Mouse (Mus musculus): Measurements from ENCODE around the gene Stk38l. TPM values are rescaled to one million over a fixed set of nuclear protein-coding genes. Genes with fewer than 3 reads are reported as not detected.
"Not testable (repeated sequence)": the region's sequence is repeated elsewhere in the genome, so short reads cannot be mapped to it uniquely, and the experiment has no call there.

Gene Stk38l
- polyA plus RNA-seq, 1 experiment from 2014 or later, result 14.7 TPM

DNA sequence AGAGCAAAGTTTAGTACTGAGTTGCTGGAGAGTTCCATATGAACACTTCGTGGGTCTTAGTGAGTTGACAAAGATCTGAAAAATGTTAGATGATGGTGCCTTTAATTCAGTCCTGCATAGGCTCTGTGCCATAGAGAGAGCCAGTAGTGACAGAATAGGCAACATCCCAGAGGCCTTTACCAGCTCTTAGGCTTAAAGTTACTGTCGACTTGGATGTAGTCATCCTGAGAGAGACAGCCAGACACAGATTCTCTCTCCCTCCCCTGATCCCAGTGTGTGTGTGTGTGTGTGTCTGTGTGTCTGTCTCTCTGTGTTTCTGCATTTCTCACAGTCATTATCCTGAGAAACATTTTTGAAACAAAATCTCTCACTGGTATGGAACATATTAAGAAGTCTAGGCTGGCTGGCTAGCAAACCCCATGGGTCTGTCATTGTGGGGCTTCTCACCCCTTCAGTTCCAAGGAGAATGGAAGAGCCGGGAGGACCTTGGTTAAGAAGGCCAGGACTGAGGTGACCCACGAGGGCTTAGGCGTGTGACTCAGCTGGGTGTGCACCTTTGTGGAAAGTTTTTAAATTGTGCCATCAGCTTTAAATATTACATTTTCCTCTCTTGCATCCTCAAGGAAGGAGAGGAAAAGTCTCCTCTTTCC, 17.3 kb downstream of the Stk38l start:
- Histone ChIP-seq H3K4me2 (no peak overlapping the region), H3K9ac (no peak overlapping the region), H3K9me3 (replicated peaks) (no peaks in the 10 kb centered on the region), H3K4me1 (0 out of 2 replicates have a peak, but pooled peaks cover 6% of the 10 kb centered on the region), H3K36me3 (ENCODE audit: poor library complexity, severe bottlenecking) (no peaks in the 10 kb centered on the region), H3K27me3 (no peaks in the 10 kb centered on the region), H3K27ac (no peak overlapping the region), H3K4me3 (no peak overlapping the region)
- 88% methylated on average over 5 of the region's 5 CpGs for whole genome bisulfite sequencing
- no peak for ATAC-seq

DNA sequence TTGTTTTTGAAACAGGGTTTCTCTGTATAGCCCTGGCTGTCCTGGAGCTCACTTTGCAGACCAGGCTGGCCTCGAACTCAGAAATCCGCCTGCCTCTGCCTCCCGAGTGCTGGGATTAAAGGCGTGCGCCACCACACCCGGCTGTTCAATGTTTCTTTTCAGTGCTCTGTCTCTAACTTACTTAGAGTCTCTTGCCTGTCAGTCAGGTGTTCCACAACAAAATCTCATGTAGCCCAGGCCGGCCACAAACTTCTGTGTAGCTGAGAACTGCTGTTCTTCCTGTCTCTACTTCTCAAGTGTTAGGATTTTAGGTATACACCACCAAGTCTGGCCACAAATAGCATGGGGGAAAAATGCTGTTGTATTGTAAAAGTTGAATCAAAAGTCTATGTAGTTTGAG, 19.5 kb downstream of the Stk38l start:
- 97% methylated on average over 7 of the region's 7 CpGs for WGBS
- H3K4me2 ChIP-seq, H3K4me1 ChIP-seq: not testable (repeated sequence)

DNA sequence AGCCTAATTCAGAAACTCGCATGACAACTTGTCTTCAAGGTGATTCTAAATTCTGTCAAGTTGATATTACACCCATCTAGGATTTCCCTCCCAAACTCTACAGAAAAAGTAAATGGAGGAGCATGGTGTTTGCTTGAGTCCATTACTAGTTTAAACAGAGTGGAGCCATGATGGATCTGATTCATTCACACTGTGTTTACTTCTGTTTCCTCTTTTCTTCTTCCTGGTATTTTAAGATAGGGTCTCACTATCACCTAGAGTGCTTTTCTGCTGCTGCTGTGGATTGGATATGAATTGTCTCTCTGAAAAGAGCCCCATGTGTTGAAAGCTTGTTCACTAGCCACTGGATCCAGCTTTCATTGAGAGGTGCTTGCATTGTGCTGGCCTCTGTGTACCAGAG, 20.4 kb downstream of the Stk38l start:
- Histone ChIP-seq H3K27ac (no peak overlapping the region), H3K9ac (no peak overlapping the region), H3K9me3 (replicated peaks) (no peaks in the 10 kb centered on the region), H3K36me3 (ENCODE audit: poor library complexity, severe bottlenecking) (no peaks in the 10 kb centered on the region), H3K27me3 (no peaks in the 10 kb centered on the region), H3K4me1 (no peaks in the 10 kb centered on the region), H3K4me2 (no peak overlapping the region), H3K4me3 (no peak overlapping the region)
- 97% methylated on average over 1 of the region's 1 CpGs for WGBS
- no peak for ATAC-seq

More for the DNA sequence above, 19.5 kb downstream of the Stk38l start:
- not testable (repeated sequence) for H3K27me3 ChIP-seq; ATAC-seq; H3K9ac ChIP-seq; H3K4me3 ChIP-seq; H3K36me3 ChIP-seq (ENCODE audit: poor library complexity, severe bottlenecking); H3K27ac ChIP-seq; H3K9me3 ChIP-seq (replicated peaks)

DNA sequence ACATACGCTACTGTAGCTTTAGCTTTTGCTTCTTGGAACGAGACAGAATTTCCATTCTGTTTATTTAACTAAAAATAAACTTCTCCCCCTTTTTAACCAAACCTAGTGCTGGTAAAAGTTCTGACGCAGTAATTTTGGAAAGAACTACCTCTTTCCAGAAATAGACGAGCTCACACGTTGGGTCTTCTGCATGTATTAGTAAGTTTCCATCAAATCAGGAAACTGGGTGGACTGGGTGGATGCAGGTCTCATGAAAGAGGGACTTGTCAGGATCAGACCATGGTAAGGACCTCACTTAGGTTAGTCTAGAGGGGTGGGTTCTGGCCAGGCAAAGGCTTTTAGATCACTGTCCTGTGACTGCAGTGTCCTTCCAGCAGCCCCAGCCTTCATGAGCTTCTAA, 21.8 kb downstream of the Stk38l start:
- Histone ChIP-seq H3K9ac (no peak overlapping the region), H3K27me3 (no peaks in the 10 kb centered on the region), H3K9me3 (replicated peaks) (no peaks in the 10 kb centered on the region), H3K4me3 (no peak overlapping the region), H3K36me3 (ENCODE audit: poor library complexity, severe bottlenecking) (no peaks in the 10 kb centered on the region), H3K4me1 (no peaks in the 10 kb centered on the region), H3K4me2 (no peak overlapping the region), H3K27ac (no peak overlapping the region)
- no peak for ATAC-seq
- 91% methylated on average over 5 of the region's 5 CpGs for WGBS

DNA sequence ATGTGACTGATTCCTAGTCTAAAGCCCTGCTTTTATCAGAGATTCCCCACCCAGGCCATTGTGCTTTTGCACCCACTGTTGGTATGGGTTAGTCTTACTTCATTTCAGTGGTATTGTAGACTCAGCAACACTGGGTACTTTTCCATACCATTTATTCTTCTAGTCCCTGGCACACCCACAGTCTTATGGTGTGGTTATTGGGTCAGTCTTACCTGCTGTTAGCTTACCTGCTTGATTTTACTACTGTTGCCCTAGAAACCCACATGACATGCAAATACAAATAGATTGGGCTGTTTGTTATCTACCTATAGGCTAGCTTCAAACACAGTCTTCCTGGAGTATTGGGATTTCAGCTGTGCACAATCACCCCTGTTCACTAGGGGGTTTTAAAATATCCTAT, 22.3 kb downstream of the Stk38l start:
- no peak for ATAC-seq
- Histone ChIP-seq H3K36me3 (ENCODE audit: poor library complexity, severe bottlenecking) (no peaks in the 10 kb centered on the region), H3K27me3 (no peaks in the 10 kb centered on the region), H3K9ac (no peak overlapping the region), H3K4me3 (no peak overlapping the region), H3K4me2 (no peak overlapping the region), H3K4me1 (no peaks in the 10 kb centered on the region), H3K27ac (no peak overlapping the region), H3K9me3 (replicated peaks) (no peaks in the 10 kb centered on the region)

DNA sequence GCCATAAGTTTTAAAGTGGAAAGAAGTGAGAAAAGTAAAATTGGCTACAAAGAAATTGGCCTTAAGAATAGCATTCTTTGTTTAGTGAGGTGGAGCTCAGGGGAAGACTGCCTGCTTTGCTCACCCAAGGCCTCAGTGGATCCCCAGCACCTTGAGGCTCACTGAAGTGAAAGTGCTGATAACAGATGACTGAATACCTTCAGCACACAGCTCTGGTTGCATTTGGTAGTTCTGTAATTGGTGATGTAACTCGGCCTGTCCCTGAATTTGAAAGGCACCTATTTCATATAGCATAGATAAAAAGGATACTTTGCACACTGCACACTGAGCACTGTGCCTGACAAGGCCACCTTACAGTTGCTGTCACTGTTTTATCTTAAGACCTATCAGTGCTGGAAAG, 23.5 kb downstream of the Stk38l start:
- no peaks in the 10 kb centered on the region for H3K36me3 ChIP-seq (ENCODE audit: poor library complexity, severe bottlenecking)

DNA sequence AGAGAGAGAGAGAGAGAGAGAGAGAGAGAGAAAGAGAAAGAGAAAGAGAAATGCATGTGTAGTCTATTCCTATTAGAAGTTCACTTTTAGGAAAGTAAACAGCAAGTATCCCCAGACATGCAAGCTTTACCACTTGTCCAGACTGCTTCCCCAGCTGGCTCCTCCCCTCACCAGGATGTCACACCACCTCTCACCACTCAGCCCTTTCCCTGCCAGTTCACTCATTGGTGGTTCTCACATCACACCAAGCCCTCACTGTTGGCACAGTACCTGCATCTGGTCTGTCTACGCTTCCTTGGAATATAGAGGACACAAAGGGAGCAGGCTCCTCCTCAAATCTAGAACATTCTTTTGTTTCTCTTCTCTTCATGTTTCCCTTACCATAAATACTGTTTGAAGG, 26.9 kb downstream of the Stk38l start:
- Histone ChIP-seq H3K4me3 (no peak overlapping the region), H3K27ac (no peak overlapping the region), H3K9ac (no peak overlapping the region), H3K36me3 (ENCODE audit: poor library complexity, severe bottlenecking) (no peaks in the 10 kb centered on the region), H3K9me3 (replicated peaks) (no peaks in the 10 kb centered on the region), H3K4me1 (no peaks in the 10 kb centered on the region), H3K27me3 (no peaks in the 10 kb centered on the region), H3K4me2 (no peak overlapping the region)
- no peak for ATAC-seq
- WGBS, result 43% methylated on average over 1 of the region's 1 CpGs

More for the DNA sequence above, 23.5 kb downstream of the Stk38l start:
- no peaks in the 10 kb centered on the region for H3K4me1 ChIP-seq
- H3K4me3 ChIP-seq, result no peak overlapping the region
- no peak overlapping the region for H3K9ac ChIP-seq
- H3K27me3 ChIP-seq, result no peaks in the 10 kb centered on the region
- WGBS, result 82% methylated on average over 1 of the region's 1 CpGs
- H3K4me2 ChIP-seq, result no peak overlapping the region
- no peak overlapping the region for H3K27ac ChIP-seq
- no peak for ATAC-seq
- H3K9me3 ChIP-seq (replicated peaks), result no peaks in the 10 kb centered on the region

DNA sequence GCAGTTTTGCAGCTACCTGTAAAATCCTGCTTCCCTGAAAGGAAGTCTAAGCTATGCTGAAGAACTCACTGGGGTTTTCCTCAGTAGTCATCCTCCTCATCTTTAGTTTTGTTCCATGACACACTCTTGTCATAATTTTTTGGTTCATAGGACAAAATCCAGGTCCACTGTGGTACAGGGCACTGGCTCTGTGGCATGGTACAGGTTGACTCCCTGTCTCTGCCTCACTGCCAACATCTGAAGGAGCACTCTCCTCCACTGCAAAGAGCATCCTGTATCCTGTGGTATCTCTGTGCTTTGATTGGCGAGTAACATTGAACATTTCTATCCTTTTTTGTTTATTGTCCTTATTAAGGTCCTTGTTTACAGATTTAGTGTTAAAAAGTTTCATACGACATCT, 27.4 kb downstream of the Stk38l start:
- 91% methylated on average over 2 of the region's 2 CpGs for WGBS

DNA sequence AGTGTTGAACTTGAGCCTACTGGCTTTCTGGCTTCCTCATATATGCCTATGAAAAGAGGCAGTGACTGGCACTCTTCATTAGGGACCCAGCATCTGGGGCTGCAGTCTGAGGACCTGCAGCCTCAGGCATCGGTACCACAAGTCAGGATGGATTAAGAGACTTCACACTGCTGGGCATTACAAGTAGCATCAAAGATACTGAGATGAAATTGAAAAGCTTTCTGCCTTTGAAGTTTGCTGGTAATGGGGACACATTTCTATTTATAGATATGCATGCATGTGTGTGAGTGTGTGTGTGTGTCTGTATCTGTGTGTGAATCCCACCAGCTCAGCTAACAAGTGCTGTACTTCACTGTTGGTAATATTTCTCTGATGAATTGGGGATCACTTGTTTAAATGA, 27.8 kb downstream of the Stk38l start:
- ATAC-seq, result no peak
- Histone ChIP-seq H3K9ac (no peak overlapping the region), H3K4me3 (no peak overlapping the region), H3K4me2 (no peak overlapping the region), H3K4me1 (0 out of 2 replicates have a peak, but pooled peaks cover 5% of the 10 kb centered on the region), H3K9me3 (replicated peaks) (no peaks in the 10 kb centered on the region), H3K36me3 (ENCODE audit: poor library complexity, severe bottlenecking) (no peaks in the 10 kb centered on the region), H3K27me3 (no peaks in the 10 kb centered on the region), H3K27ac (no peak overlapping the region)
- 53% methylated on average over 1 of the region's 1 CpGs for WGBS

More for the DNA sequence above, 27.4 kb downstream of the Stk38l start:
- Histone ChIP-seq H3K4me2 (no peak overlapping the region), H3K4me1 (0 out of 2 replicates have a peak, but pooled peaks cover 4% of the 10 kb centered on the region), H3K4me3 (no peak overlapping the region), H3K9ac (no peak overlapping the region), H3K36me3 (ENCODE audit: poor library complexity, severe bottlenecking) (no peaks in the 10 kb centered on the region), H3K9me3 (replicated peaks) (no peaks in the 10 kb centered on the region), H3K27me3 (no peaks in the 10 kb centered on the region), H3K27ac (no peak overlapping the region)
- ATAC-seq, result no peak

DNA sequence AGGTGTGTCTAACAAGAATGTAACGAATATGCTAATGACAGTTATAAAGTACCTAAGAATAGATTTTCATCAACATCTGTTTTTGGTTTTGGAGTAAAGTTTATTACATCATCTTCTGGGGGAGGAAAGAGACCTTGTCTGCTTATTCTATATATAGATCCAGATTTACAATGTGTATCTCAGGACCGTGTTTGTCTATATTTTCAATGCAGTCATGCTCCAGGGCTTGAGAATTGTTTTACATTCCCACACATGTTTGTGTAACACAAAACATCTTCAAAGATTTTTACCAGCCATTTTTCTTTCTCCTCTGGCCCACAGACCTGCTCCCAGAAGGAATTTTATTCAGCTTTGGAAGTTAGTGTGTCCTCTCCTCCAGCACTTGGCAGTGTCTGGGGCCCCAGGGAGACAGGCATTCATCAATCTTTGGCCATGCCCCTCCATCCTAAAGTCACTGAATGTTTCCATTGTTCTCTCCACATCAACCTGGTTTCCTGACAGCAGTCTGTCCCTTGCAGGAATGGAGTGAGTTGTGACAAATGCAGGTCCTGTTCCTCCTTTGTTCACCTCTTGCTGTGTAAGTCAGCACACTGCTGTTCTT, 28.9 kb downstream of the Stk38l start:
- H3K27me3 ChIP-seq, result no peaks in the 10 kb centered on the region
- no peak overlapping the region for H3K9ac ChIP-seq
- H3K4me3 ChIP-seq, result no peak overlapping the region
- H3K9me3 ChIP-seq (replicated peaks), result no peaks in the 10 kb centered on the region
- no peaks in the 10 kb centered on the region for H3K36me3 ChIP-seq (ENCODE audit: poor library complexity, severe bottlenecking)
- no peak overlapping the region for H3K27ac ChIP-seq
- no peak overlapping the region for H3K4me2 ChIP-seq
- WGBS, result 90% methylated on average over 2 of the region's 2 CpGs
- no peak for ATAC-seq
- H3K4me1 ChIP-seq, result 0 out of 2 replicates have a peak, but pooled peaks cover 5% of the 10 kb centered on the region

DNA sequence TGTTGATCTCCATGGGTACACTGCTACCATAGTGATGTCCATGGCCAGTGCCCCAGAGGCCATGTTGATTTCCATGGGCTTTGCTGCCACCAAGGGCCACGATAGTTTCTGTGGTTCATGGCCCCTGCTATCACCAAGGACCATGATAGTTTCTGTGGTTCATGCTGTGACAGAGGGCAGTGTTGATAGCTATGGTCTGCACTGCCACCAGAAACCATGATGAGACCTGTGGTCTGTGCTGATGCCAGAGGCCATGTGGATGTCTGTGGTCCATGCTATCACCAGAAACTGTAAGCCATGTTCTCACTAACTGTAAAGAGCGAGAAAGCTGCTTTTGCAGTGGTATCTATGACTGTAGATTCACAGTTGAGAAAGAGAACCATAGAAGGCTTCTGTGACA, 30.3 kb downstream of the Stk38l start:
- ATAC-seq, result no peak
- 93% methylated on average over 2 of the region's 2 CpGs for WGBS
- H3K27me3 ChIP-seq, result no peaks in the 10 kb centered on the region
- 0 out of 2 replicates have a peak, but pooled peaks cover 5% of the 10 kb centered on the region for H3K4me1 ChIP-seq
- no peaks in the 10 kb centered on the region for H3K9me3 ChIP-seq (replicated peaks)
- H3K9ac ChIP-seq, result no peak overlapping the region
- no peak overlapping the region for H3K4me2 ChIP-seq
- no peak overlapping the region for H3K4me3 ChIP-seq
- H3K36me3 ChIP-seq (ENCODE audit: poor library complexity, severe bottlenecking), result 0 out of 2 replicates have a peak, but pooled peaks cover 4% of the 10 kb centered on the region
- no peak overlapping the region for H3K27ac ChIP-seq

DNA sequence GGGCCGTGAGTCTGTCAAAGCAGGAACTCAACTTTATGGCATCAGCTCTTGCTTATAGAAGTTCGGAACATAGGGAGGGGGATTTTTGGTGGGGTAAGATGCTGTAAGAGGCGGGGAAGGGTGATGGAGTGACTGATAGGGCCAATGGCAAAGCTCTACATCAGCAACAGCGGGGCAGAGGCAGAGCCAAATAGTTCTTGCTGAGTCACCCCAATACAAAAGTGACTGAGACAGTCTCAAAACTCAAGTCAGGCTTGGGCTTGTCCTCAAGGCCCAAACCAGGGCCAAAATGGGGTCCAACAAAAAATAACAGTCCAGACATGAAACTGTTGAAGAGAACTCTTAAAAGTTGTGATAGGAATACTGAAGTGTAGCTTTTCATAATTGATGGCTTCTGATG, 30.9 kb downstream of the Stk38l start:
- Histone ChIP-seq H3K4me3 (no peak overlapping the region), H3K9me3 (replicated peaks) (no peaks in the 10 kb centered on the region), H3K4me2 (no peak overlapping the region), H3K4me1 (0 out of 2 replicates have a peak, but pooled peaks cover 5% of the 10 kb centered on the region), H3K27me3 (no peaks in the 10 kb centered on the region), H3K9ac (no peak overlapping the region), H3K27ac (no peak overlapping the region), H3K36me3 (ENCODE audit: poor library complexity, severe bottlenecking) (0 out of 2 replicates have a peak, but pooled peaks cover 4% of the 10 kb centered on the region)
- no peak for ATAC-seq
- 96% methylated on average over 4 of the region's 4 CpGs for WGBS

DNA sequence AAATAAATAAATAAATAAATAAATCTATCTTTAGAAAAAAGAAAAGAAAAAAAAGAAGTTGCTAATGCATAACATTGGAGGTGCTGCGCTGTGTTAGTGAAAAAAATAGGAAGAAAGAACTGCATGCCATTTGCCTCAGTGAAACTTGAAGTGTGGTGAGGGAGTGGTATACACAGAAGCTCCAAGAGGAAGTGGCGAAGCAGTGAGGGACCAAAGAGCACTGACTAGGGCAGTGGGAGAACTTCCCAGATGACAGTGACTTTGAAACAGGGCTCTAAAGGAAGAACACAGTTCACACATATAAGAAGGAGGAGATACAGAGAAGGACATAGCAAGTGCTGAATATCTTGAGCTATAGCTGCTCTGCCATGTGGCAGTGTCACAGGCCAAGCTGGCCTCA, 34.2 kb downstream of the Stk38l start:
- no peak overlapping the region for H3K4me2 ChIP-seq
- no peaks in the 10 kb centered on the region for H3K9me3 ChIP-seq (replicated peaks)
- H3K36me3 ChIP-seq (ENCODE audit: poor library complexity, severe bottlenecking), result 0 out of 2 replicates have a peak, but pooled peaks cover 4% of the 10 kb centered on the region
- no peak overlapping the region for H3K4me3 ChIP-seq
- H3K27me3 ChIP-seq, result no peaks in the 10 kb centered on the region
- no peak for ATAC-seq
- 89% methylated on average over 2 of the region's 2 CpGs for WGBS
- H3K27ac ChIP-seq, result no peak overlapping the region
- H3K9ac ChIP-seq, result no peak overlapping the region
- 0 out of 2 replicates have a peak, but pooled peaks cover 5% of the 10 kb centered on the region for H3K4me1 ChIP-seq

Measured in forebrain, embryonic 13.5 days (tissue).